Mouse (Mus musculus) kidney, adult 8-10 months (tissue): ENCODE results near the gene Gm498.

Source experiments
- DNase-seq, 2 experiments: peaks; one replicate each; pipeline ENCODE4 v3.0.0; 2022

Gene Gm498

DNA sequence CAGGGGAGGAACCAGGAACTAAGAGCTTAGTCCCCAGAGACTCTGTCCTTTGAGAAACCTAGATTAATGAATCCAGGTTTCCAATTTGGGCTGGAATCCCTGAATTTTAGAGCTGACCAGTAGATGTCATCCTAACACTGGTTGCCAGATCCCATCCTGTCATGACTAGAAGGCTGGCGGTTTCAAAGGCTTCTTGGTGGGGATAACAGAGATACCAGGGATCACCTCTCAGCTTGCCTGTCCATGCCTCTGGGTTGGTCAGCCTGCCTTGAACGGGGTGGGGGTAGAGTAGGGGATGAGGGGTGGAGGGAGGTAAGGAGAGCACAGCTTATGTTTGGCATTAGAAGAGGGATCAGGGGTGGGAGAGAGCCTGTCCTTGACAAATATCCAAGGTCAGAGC is 34.0 kb downstream of the Gm498 start:
- peak in 1 of 2 experiments; percentile 7 for DNase-seq

DNA sequence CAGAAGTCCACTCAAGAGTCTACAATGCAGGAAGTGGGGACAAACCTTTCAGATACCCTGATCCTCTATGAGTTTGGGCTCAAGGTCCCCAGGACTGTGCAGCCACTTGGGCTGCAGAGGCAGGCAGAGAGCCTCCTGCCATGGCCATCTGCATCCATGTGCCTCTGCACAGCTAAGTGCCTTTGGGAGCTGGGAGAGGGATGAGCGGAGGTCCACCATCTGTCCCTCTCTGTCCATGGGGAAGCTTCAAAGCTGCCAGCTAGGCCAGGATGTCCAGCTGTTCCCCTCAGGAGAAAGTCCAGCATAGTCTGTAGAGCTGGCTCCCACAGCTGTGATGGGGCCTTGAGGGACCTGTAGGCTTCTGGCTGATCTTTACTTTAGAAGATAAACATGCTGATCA is 38.5 kb downstream of the Gm498 start:
- no peak for DNase-seq

DNA sequence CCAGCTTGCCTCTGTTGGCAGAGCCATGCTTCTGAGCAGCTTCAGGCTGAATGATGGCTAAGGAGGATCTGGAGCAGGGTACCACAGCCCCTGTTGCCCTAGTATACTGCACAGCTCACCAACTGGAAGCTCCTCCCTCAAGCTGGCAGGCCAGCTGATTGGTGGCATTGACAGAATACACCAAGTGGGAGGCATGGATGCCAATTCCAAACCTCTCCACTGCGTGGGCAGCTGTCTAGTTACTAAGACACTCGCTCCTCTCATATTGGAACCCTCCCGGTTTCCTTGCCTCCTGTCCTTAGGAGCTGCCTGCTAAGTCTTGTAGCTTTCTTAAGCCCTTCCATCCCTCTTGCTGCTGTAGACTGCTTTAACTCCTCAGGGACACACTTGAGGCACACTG is 39.0 kb downstream of the Gm498 start:
- DNase-seq, result no peak

DNA sequence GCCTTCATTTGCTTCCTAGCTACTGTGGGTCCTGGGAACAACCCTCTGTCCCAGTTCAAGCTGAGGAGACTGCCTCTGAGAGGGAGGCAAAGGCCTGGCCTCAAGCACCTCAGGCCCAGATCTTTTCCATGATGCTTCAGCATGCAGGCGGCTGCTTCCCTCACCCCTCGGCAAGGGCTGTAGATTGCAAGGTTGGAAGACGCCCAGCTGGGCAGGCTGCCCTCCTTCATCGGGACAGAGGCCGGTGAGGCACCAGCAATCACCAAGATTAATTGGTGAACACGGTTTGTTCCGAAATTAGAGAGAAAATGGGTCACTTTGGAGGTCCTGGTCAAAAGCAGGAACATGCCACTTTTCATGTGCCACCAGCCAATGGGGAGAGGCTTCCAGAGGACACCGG is 47.0 kb downstream of the Gm498 start:
- DNase-seq, result no peak

DNA sequence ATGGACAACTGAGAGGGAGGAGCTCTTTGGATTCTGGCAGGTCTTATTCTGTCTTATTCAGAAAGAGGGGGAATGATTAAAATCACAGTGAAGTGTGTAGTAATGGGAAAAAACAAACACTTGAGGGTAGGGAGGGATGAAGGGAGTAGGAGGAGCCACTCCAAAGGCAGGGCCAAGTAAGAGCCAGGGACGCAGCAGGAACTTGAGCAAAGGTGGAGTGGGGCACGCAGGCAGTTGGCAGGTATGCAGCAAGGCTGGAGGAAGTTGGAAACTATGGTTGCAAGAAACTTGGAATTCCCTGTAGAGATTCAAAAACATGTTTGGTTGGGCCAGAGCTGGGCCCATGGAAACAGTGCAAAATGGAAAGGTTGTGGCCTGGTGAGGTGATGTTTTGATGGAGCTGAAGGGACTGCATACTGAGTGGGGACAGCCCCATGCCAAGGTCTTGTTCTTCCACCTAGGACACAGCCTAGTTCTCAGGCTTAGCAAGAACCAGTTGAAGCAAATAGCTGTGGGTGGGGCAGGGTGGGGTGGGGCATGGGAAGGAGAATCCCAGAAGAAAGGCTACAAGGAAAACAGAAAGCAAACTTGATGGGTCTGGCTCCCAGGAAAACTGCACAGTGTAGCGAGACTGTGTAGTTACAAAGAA is 52.5 kb downstream of the Gm498 start:
- no peak for DNase-seq

DNA sequence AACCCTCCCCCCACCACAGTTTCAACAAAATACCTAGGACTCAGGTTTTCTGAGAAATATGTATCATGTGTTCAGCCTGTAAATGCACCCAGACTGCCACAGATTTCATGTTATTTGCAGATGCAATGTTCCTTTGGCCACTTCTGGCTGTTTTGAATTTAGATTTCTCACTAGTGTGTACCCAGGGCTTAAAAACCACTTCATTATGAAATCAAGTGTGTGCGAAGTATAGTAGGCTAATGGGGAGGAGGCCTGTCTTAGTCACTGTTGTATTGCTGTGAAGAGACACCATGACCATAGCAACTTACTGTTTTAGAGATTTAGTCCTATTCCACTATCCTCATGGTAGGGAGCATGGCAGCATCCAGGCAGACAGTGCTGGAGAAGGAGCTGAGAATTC is 63.3 kb downstream of the Gm498 start:
- no peak for DNase-seq

DNA sequence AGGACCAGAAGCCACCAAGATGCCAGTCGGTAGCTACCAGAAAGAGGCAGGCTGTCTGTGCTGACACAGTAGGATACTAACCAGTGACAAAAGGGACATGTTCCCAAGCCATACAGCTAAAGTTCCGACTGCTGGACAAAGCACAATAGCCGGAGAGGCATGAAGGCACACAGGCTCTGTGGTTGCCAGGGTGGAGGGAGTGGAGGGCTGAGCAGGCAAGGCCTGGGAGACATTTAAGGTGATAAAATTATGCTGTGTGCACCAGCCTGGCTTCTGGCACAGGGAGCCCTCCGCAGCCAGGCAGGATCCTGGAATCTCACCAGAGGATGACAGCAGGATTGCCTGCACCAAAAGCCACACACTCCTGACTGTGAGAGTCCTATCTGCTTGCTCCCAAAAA is 72.0 kb downstream of the Gm498 start:
- no peak for DNase-seq

DNA sequence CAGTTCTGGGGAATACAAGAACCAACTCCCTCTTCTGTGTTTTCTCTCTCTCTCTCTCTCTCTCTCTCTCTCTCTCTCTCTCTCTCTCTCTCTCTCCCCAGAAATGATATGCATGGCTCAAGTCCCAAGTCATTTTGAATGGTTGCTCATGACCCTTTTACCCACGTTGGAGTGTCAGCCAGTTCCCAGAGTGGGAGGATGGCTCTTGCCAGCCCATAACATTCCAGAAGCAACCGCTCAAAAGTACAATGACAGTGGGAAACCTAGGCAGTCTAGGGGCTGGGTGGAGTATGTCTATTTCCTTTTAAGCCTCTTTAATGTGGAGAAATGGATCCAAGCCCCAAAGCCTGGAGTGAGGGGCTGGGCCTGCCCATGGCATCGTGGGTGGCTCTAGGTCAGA is 72.8 kb downstream of the Gm498 start:
- DNase-seq, result no peak

DNA sequence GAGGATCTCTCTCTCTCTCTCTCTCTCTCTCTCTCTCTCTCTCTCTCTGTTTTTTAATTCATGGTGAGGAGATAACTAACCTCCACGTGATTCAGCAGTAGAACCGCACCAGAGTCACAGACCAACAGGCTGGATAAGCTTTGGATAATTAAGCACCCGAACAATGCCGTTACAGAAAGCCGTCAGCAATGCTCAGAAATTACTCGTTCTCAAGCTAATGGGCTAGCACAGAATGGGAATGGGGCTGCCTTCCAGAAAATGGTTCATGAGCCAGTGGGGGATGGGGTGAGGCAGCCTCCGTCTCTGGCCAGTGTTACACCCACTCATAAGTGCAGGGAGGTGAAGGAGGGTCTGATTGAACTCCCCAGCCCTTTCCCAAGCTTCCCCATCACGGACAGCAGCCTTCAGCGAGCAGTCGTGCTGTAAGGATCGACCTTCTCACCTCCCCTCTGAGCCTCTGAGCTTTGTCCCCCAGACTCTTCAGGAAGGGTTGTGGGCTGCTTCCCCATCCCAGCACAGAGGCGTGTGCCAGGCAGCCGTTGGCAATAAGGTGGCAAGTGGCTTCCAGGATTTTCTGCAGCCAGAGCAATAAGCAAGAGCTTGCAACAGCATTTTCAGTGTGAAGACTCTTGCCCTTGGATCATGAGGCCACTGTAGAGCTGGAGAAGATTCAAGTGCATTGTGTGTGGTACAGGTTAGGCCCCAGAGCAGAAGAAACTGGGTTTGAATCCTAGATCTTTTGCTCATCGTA is 76.5 kb downstream of the Gm498 start:
- peak in 1 of 2 experiments; percentile 13 for DNase-seq

DNA sequence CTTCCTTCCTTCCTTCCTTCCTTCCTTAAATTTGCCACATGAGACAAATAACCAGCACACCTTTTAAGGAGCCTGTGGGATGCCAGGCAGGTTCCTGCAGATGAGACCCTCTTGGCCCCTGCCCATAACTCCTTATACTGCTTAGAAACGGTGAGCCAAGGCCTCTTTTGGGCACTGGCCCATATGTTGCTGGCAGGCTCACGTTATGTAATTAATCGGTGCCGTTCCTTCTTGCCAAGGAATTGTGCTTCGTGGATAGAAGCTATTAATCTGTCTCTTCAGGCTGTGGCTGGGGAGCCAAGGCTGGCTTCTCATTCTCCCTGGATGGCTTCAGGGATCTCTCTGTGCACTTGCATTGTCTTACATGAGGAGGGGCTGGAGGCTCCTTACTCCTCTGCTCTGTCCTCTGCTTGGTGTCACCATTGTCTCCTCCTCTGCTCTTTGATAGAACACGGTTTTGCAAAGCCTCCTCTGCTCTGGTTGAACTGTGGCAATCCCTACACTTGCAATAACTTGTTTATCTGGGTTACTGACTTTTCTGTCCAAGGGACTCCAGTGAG is 77.9 kb downstream of the Gm498 start:
- no peak for DNase-seq
